Mouse (Mus musculus): ENCODE measurements around the gene Hk1.

Hk1 gene

DNA sequence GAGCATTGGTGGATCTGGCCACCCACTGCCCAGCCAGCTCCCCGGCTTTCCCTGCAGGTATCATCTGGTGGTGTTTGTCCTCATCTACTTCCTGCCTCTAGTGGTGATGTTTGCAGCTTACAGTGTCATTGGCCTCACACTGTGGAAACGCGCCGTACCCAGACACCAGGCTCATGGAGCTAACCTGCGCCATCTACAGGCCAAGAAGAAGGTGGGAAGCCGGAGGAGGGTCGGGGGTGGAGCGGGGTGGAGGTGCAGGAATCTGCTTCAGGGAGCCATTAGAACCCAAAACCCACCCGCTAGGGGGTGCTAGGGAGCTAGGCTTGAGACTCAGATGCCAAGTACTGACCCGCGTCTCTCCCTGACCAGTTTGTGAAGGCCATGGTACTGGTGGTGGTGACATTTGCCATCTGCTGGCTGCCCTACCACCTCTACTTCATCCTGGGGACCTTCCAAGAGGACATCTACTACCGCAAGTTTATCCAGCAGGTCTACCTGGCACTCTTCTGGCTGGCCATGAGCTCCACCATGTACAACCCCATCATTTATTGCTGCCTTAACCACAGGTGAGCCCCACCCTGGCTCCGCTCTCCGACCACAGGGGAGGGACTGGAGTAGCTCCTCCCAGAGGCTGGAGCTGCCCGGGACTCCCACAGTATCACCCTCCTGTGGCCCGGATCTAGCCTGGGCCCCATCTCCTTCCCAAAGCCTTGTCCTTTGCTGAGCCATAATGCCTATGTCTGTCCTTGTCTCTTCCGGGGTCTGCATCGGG lies 118.4 kb downstream of the Hk1 start:
- peak; percentile 66 for DNase-seq

DNA sequence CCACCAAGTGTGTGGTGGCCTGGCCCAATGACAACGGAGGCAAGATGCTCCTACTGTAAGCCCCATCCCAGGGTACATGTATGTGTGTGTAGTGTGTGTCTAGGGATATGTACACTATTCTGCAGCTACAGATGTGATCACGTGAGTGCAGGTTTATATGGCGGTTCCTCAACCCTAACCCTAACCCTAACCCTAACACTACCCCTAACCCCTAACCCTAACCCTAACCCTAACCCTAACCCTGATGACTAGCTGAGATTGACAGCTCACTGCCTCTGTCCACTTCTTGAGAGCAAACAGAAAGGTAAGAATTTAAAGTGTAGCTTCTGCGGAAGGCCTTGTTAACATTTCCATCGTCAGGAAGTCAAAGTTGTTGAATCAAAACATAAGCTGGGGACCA lies 121.4 kb downstream of the Hk1 start:
- DNase-seq, result no peak

DNA sequence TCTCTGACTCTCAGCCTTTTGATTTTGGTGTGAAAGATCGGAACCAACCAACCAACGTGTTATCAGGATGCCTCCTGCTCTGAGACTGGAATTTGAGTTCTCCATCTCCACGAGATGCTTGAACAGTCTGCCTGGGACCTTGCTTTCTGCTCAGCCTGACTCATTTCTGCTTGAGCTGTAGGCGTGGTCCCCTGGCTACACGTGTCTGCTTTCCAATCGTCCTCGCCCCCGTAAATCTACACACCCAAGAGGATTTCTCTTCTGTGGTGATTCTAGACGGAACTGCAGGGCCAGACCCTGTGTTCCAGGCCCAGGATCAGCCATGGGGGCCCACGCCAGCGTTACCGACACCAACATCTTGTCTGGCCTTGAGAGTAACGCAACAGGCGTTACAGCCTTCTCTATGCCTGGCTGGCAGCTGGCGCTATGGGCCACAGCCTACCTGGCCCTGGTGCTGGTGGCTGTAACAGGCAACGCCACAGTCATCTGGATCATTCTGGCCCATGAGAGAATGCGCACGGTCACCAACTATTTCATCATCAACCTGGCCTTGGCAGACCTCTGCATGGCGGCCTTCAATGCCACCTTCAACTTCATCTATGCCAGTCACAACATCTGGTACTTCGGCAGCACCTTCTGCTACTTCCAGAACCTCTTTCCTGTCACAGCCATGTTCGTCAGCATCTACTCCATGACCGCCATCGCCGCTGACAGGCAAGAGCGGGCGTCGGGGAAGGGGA lies 127.0 kb downstream of the Hk1 start:
- DNase-seq, result no peak

DNA sequence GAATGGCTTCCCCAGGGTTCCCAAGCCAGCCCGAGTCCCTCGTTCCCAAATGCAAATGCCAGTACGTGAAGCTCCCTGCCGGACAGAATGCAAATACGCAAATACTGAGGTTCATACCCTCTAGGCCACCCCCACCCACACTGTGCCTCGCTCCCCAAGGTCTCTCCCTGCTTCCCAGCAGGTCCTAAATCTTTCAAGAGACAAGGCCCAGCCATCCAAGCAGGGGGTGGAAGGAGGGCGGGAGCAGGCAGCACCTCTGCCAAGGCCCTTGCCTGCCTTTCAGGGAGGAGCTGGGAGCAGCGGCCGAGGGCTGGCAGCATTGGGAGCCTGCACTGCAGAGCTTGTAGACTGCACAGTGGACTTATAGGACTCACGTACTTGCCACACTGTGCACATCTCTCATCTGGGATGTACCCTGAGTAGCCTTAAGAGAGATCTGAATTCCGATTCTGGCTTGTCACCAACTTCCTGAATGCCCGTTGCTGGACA lies 127.7 kb downstream of the Hk1 start, which contains the start of gene Tacr2:
TSS of gene Tacr2 (plus strand) at position 439 of the 489 bp plus-strand sequence.
- no peak for DNase-seq

DNA sequence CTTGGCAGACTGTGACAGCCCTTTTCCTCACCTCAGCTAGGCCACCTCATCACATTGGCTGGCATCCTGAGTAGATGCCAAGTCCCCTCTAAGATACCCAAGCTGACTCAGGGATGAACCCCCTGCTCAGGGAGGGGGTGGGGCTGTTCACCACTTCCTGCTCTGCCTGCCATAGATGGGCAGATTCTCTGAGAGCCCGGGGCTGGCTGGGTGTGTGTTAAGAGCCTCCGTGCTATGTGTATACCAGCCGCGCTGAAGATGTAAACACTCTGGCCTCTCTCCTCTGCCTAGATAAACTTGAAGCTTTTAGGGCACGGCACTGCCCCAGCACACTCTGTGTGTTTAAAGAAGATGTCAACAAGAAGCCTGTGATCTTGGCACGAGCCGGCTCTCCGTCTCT lies 131.9 kb downstream of the Hk1 start:
- DNase-seq, result no peak

DNA sequence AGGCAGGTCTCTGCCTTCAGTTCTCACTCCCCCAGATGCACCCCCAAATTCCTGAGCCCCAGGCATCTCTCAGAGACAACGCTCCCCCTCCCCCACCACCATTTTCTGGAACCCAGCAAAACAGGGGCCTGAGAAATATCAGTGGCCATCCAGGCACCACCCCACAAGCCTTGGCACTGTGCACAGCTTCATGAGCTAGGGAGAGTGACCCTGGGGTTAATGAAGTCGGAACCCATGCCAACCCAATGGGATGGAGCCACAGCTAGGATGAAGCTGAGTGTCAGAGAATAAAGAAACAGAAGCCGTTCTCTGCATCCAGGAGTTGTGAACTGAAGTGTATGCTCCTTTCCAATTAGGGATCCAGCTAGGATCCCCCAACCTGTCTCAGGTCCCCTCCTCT lies 132.6 kb downstream of the Hk1 start:
- DNase-seq, result peak; percentile 34

DNA sequence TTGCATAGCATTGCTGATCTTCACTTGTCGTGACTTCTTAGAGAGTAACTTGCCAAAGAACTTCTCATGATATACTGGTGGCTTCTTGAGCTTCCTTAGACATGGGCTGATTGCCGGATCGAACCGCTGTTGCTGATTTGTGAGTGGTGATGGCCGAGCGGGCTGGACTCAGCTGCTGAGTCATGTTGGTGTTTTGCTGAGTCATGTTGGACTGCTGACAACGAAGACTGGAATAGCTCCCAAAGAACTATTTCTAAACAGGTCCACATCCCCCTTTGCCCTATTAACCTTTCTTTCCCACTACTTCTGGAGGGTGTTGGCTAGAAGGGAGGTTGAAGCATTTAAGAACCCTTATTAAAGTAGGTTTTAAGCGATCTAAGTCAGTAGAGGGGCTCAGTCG lies 135.6 kb downstream of the Hk1 start:
- DNase-seq, result no peak

DNA sequence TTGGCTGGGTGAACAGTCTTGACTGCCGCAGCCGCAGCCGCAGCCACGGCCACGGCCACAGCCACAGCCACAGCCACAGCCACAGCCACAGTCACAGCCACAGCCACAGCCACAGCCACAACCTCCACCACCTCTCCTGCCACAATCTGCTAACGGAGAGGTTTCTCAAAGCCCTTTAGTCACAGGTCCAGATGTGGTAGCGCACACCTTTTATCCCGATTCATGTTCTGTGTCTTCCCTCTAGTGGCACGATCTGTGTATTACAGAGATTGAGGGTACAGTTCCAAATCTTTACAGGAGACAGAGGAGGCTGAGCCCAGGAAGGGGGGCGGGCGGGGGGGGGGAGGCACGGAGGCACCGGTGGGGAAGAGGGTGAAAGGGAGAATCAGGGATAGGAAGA lies 136.8 kb downstream of the Hk1 start:
- peak; percentile 38 for DNase-seq

DNA sequence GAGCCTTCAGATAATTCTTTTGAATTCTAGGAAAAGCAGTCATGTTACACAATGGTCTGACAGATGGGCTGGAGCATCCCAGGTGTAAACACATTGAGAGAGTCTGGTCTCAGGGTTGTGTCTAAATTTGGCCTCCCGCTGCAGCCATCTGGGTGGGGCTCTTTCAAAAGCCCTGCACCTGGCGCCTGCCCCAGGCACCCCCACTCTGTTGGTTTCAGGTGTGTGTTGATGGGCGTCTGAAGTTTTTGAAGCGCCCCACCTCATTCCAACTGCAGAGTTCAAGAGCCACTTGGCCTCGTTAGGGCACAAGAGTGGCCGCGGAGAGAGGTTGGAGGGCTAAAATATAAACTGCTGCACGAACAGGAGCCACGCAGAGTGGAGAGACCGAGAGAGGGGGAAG lies 137.3 kb downstream of the Hk1 start:
- DNase-seq, result no peak

DNA sequence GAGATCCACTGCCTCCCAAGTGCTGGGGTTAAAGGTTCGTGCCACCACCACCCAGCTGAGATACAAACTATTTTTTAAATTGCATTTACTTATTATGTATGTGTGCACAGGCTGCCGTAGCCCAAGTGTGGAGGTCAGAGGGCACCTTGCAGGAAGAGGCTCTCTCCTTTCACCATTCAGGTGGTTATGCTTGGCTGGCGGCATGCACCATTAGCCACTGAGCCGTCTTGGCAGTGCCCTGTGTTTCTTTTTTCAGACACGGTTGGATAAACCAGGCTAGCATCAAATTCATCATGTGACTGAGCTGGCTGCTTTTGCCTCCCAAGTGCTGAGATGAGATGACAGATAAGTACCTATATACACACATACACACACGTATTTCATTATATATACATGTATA lies 140.4 kb downstream of the Hk1 start:
- DNase-seq, result peak; percentile 93

DNA sequence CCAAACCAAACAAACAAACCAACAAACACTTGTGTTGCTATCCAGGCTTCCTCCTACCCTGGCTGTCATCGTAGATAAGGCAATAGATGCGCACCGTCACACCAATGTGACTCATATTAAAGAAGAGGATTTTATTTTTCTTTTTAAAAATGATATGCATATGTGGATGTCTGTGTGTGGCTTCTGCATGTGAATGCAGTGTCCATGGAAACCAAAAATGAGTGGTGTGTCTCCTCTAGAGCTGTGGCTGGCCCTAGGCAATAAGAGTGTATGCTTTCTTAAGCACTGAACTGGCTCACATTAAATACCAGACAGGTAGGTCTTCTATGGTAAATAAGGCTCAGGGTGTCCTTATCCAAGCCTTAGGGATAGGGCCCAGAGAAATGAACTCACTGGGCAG lies 141.0 kb downstream of the Hk1 start:
- DNase-seq, result no peak

DNA sequence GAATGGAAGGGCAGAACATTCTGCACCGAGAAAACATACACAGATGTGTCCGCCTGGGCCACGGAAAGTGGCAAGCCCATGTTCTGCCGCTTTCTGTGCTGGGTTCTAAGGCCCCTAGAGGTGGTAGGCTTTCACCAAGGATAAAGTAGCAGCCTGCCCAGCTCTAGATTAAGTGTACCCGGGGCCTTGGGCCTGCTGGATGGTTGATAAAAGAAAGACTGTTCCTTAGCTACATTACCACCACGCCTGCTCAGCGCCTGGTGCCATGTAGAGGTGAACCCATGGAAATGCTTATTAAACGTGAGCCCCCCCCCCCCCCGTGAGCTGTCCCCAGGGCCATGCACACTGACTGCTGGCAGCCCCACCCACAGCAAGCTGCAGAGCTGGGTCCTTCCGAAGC lies 142.5 kb downstream of the Hk1 start:
- no peak for DNase-seq

DNA sequence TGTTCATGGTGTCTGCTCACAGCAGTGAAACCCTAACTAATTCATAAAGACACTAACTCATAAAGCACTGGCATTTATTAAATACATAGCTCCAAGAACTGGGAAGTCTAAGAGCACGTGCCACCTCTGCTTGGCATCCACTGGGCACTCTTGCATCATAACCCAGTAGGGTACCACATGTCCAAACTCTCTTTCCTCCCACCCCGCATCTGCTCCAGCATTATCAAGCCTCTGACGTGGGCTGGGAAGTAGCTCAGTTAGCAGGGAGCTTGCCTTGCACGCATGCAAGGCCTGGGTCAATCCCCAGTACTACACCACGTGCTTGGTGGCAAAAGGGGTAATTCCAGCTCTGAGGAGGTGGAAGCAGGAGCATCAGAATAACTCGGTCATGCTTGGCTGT lies 143.5 kb downstream of the Hk1 start:
- no peak for DNase-seq

DNA sequence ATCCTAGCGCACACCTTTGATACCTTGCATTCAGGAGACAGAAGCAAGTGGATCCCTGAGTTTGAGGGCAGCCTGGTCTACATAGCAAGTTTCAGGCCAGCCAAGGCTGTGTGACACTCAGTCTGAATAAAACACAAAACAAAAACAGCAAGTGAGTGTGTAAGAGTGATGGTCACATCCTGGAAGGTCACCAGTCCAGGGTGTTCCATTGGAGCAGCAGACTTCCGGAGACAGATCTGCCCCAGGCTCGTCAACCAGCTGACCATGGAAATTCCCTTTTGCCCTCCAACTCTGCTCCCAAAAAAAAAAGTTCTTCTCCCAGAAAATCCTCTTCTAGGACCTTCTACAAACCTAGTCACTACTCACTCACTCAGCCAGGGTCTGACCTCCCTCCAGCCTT lies 147.9 kb downstream of the Hk1 start:
- peak; percentile 45 for DNase-seq

DNA sequence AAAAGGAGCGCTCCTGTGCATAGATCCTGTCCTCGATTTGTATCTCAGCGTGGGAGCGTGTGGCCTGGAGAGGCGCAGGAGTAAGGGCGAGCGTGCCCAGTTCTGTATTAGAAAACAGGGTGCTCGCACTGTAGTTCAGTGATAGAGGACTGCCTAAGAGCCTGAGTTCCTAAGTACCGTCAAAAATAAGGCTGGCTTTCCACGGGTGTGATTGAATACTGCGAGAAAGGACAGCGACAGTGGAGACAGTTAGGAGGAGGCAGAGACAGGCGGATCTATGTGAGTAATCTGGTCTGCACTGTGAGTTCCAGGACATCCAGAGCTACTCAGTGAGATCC lies 148.3 kb downstream of the Hk1 start:
- DNase-seq, result no peak

DNA sequence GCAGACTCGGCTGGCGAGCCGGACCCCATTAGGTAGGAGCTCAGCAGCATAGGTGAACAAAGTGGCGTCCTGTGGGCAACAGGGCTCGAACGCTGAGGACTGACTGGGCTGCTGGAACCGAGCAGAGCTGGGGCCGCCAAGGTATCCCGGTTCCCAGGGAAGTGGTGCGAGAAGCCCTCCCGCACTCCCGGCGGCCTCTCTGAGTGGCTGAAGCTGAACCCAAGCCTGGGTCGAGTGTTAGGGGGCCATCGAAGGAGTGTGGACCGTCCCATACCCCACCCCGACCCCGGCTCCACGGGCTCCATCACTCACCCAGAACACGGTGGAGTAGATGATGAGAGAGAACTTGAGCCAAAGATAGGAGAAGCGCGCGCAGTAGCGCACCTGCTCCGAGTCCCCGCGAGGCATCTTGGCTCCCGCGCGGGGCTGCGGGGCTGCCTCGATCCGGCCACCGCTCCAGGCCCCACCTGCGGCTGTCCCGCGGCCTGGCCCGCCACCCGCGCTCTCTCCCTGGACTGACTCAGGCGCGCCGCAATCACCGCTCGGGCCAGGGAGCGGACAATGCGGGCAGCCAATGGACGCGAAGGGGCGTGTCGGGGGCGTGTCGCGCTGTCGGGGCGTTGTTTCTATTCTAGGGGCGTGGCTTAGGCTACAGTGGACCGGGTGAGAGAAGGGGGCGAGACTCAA lies 148.9 kb downstream of the Hk1 start, which contains the start of gene Tspan15:
TSS of gene Tspan15 (minus strand) at position 544 of the 687 bp plus-strand sequence.
- DNase-seq, result peak; percentile 93

DNA sequence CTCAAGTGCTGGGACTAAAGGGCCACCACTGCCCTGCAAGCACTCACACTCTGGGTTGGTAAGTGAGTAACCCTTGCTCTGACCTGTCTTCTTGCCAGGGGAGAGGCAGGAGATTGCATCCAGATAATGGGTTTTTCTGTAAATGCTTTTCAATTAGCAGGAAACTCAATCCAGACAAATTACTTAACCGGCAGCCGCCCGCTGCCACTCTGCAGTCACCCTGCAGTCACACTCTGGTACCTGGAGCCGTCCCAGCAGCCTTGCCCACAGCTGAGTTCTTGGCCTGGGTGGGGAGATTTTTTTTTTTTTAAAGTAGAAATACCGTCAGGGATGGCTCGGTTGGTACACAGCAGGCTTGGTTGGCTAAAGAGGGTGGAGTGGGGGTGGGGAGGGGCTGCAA lies 151.6 kb downstream of the Hk1 start:
- peak; percentile 39 for DNase-seq

DNA sequence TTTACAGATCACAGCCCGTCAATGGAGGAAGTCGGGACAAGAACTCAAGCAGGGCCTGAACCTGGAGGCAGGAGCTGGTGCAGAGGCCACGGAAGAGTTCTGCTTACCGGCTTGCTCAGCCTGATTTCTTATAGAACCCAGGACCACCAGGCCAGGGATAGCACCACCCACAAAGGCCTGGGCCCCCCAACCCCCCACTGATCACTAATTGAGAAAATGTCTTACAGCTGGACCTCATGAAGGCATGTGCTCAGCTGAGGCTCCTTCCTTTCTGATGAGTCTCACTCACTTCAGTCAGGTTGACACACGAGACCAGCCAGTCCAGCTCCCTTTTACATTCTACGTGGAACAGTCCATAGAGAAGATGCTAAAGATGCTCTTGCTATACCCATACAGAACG lies 153.9 kb downstream of the Hk1 start:
- no peak for DNase-seq

DNA sequence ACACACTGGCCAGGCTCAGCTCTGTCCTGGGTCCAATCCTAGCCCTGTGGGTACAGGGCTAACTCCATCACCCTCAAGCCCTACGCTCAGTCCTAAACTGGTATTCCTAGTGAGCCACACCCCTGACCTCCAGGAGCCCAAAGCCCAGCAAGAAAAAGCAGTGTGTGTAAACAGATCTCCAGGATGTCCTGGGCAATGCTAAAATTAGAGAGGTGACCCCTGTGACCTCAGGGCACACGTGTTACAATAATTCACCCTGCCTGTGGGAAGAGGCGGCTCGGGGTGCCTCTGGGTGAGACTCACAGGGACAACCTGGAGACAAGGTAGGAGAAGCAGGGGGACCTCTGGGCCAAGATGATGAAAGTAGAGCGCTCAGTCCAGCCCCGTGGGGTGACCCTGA lies 155.5 kb downstream of the Hk1 start:
- peak; percentile 60 for DNase-seq

DNA sequence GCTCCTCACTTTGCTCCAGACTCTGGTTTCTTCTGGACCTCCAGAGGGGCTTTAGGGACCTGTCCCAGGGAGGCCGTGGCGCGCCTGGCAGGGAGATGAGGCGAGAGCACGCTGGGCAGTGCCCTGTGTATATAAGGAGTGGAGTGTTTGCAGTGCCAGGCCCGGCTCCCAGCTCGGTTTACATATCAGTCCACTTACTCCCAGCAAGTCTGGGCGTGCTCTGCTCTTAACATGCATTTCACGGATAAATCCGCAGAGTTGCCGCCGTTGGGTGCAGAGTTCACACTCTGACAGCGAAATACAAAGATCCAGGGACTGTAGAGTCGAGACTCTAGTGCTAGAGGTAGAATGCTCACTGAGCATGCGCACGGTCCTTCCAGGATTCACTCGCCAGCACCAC lies 156.9 kb downstream of the Hk1 start:
- DNase-seq, result no peak

DNA sequence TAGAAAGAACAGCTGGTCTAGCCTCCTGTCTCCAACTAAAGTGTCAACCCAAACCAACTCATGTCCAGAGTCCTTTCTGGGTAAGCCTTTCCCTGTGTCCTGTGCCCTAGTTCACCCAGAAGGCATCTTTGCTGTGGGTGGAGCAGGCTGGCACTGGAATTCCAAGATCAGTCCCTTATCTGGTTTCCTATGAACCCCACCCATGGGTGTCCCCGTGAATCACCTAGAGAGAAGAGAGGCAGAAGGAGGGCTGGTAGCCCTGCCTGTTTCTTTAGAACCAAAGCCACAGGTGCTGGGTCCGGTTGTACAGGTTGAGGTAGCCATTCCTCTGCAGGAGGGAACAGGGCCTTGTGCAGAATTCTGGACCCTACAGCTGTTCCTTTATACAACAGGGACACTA lies 158.1 kb downstream of the Hk1 start:
- no peak for DNase-seq

DNA sequence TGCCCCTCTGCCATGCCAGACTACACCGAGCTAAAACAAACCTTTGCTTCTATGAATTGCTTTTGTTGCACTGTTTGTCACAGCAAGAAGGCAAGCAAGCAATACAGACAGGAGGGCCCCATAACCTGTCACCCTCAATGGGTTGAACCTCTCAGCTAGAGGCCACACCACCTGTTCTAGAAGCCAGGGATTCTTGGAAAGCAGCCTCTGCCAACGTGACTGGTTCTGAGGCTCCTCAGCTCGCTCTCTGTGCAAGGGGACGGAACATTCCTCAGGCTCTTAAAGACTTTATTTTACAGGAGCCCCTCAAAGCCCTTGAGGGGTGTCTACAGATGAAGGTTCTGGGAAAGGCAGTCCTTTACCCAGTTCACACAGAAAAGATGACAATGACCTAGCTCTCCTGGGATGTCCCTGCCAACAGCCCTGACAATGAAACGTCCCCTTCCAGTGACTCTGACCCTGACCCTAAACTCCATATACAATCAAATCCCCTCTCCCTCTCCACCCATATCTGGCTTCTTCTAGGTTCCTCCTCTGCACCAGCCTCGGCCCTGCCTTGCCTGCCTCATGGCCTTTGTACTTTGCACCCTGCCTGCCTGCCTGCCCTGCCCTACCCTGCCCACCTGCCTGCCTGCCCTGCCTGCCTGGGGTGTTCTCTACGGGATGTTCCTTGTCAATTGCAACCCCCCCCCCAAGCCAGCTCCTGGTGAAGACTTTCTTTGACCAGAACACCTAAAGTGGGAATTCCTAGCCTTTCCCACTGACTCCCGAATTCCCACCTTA lies 158.8 kb downstream of the Hk1 start:
- DNase-seq, result peak; percentile 62

All from kidney, adult 11 months (tissue).